Mouse (Mus musculus) forebrain, embryonic 16.5 days (tissue): Measurements from ENCODE around the gene Ddx23. TPM values are rescaled to one million over a fixed set of nuclear protein-coding genes. Genes with fewer than 3 reads are reported as not detected.

ENCODE experiments used
- ATAC-seq: fragments of 200-750 bp; cut with Nextera tagmentation; 2 replicates; pipeline ENCODE4 v1.8.0; 2017; ENCODE audit warnings: mild to moderate bottlenecking, moderate library complexity
- H3K27ac ChIP-seq: fragments of 300-500 bp; sonication (generic); 2 replicates; pipeline ENCODE4 v1.5.1; 2014; ENCODE audit warnings: low read length, control low read depth
- H3K27me3 ChIP-seq: fragments of 300-500 bp; sonication (generic); replicated peaks from 2 replicates; pipeline ENCODE4 v1.6.1; 2014; ENCODE audit warnings: low read length; ENCODE audit not compliant: control insufficient read depth, insufficient read depth
- H3K36me3 ChIP-seq: fragments of 300-500 bp; sonication (generic); 2 replicates; pipeline ENCODE4 v1.6.1; 2014; ENCODE audit not compliant: control insufficient read depth, insufficient read depth
- H3K4me1 ChIP-seq: fragments of 300-500 bp; sonication (generic); replicated peaks from 2 replicates; pipeline ENCODE4 v1.6.1; 2014; ENCODE audit warnings: low read length; ENCODE audit not compliant: control insufficient read depth, insufficient read depth
- H3K4me2 ChIP-seq: fragments of 300-500 bp; sonication (generic); 2 replicates; pipeline ENCODE4 v1.6.1; 2014; ENCODE audit warnings: mild to moderate bottlenecking, low read length, control low read depth
- H3K4me3 ChIP-seq: fragments of 300-500 bp; sonication (generic); replicated peaks from 2 replicates; pipeline ENCODE4 v1.5.1; 2014; ENCODE audit warnings: mild to moderate bottlenecking, low read length, control low read depth
- H3K9ac ChIP-seq: fragments of 300-500 bp; sonication (generic); replicated peaks from 2 replicates; pipeline ENCODE4 v1.6.1; 2014; ENCODE audit warnings: low read depth, low read length, control low read depth
- H3K9me3 ChIP-seq: fragments of 300-500 bp; sonication (generic); 2 replicates; pipeline ENCODE4 v1.6.1; 2016; ENCODE audit warnings: low read length; ENCODE audit not compliant: control insufficient read depth
- WGBS: fragments of 180-500 bp; shearing (Covaris S2); extraction: QIAGEN DNeasy Blood & Tissue Kit; methylation state at CpG from one replicate; pipeline ENCODE4 v1.1.7; 2014; 5-methylcytosine and 5-hydroxymethylcytosine counted together
- polyA plus RNA-seq: library from polyadenylated mRNA; unstranded; fragments of >200 nt; fragmentation: Nextera tagmentation; extraction: Ambion mirVana; gene quantifications from 2 replicates; pipeline ENCODE4 v1.2.1, GENCODE M21; 2015

Gene Ddx23
- polyA plus RNA-seq, 1 experiment from 2014 or later, result 25.5 TPM

GRCm38 (mm10) chr15:98656982-98657751 is 5.5 kb downstream of the Ddx23 start:
- Histone ChIP-seq H3K27ac (no peak overlapping the region), H3K4me1 (peaks cover 14% of the 10 kb centered on the region; the same call in 1 of the 2 replicates), H3K9ac (no peak overlapping the region), H3K27me3 (no peaks in the 10 kb centered on the region), H3K9me3 (no peaks in the 10 kb centered on the region), H3K4me2 (no peak overlapping the region), H3K36me3 (peaks cover 38% of the 10 kb centered on the region), H3K4me3 (no peak overlapping the region)
- no peak for ATAC-seq
- WGBS, result 84% methylated on average over 15 of the region's 15 CpGs

- Histone ChIP-seq H3K4me3 (no peak overlapping the region), H3K27me3 (no peaks in the 10 kb centered on the region), H3K4me1 (no peaks in the 10 kb centered on the region), H3K4me2 (no peak overlapping the region), H3K27ac (no peak overlapping the region), H3K9ac (no peak overlapping the region), H3K36me3 (peaks cover 55% of the 10 kb centered on the region), H3K9me3 (no peaks in the 10 kb centered on the region)
- no peak for ATAC-seq
- 96% methylated on average over 8 of the region's 8 CpGs for WGBS
Observed at GRCm38 (mm10) chr15:98652174-98652573, 10.5 kb downstream of the Ddx23 start.

GRCm38 (mm10) chr15:98651431-98651830 is 11.3 kb downstream of the Ddx23 start:
- Histone ChIP-seq H3K9ac (no peak overlapping the region), H3K4me1 (no peaks in the 10 kb centered on the region), H3K36me3 (peaks cover 56% of the 10 kb centered on the region), H3K4me2 (no peak overlapping the region), H3K27ac (no peak overlapping the region), H3K27me3 (no peaks in the 10 kb centered on the region), H3K4me3 (no peak overlapping the region), H3K9me3 (no peaks in the 10 kb centered on the region)
- no peak for ATAC-seq
- 88% methylated on average over 15 of the region's 15 CpGs for WGBS

GRCm38 (mm10) chr15:98648071-98648470 is 14.6 kb downstream of the Ddx23 start:
- no peak overlapping the region for H3K4me3 ChIP-seq
- no peak for ATAC-seq
- H3K36me3 ChIP-seq, result peaks cover 61% of the 10 kb centered on the region
- WGBS, result 70% methylated on average over 3 of the region's 3 CpGs
- H3K9ac ChIP-seq, result no peak overlapping the region
- no peaks in the 10 kb centered on the region for H3K9me3 ChIP-seq
- no peak overlapping the region for H3K4me2 ChIP-seq
- H3K27ac ChIP-seq, result no peak overlapping the region
- no peaks in the 10 kb centered on the region for H3K4me1 ChIP-seq
- no peaks in the 10 kb centered on the region for H3K27me3 ChIP-seq

- Histone ChIP-seq H3K27me3 (no peaks in the 10 kb centered on the region), H3K9ac (no peak overlapping the region), H3K9me3 (no peaks in the 10 kb centered on the region), H3K4me2 (no peak overlapping the region), H3K4me1 (no peaks in the 10 kb centered on the region), H3K36me3 (peaks cover 61% of the 10 kb centered on the region), H3K4me3 (no peak overlapping the region), H3K27ac (no peak overlapping the region)
- 90% methylated on average over 10 of the region's 10 CpGs for WGBS
- ATAC-seq, result no peak
Observed at GRCm38 (mm10) chr15:98647308-98647707, 15.4 kb downstream of the Ddx23 start.

GRCm38 (mm10) chr15:98646737-98647136 is 16.0 kb downstream of the Ddx23 start:
- Histone ChIP-seq H3K4me3 (no peak overlapping the region), H3K4me1 (no peaks in the 10 kb centered on the region), H3K36me3 (peaks cover 60% of the 10 kb centered on the region), H3K9ac (no peak overlapping the region), H3K27me3 (no peaks in the 10 kb centered on the region), H3K4me2 (no peak overlapping the region), H3K27ac (no peak overlapping the region), H3K9me3 (no peaks in the 10 kb centered on the region)
- WGBS, result 73% methylated on average over 8 of the region's 8 CpGs
- ATAC-seq, result peak; percentile 9; the same call in 1 of the 2 replicates

- Histone ChIP-seq H3K4me1 (no peaks in the 10 kb centered on the region), H3K4me2 (no peak overlapping the region), H3K4me3 (no peak overlapping the region), H3K36me3 (peaks cover 60% of the 10 kb centered on the region), H3K27ac (no peak overlapping the region), H3K9ac (no peak overlapping the region), H3K27me3 (no peaks in the 10 kb centered on the region), H3K9me3 (no peaks in the 10 kb centered on the region)
- ATAC-seq, result no peak; the same call in none of the 2 replicates
- WGBS, result 90% methylated on average over 24 of the region's 24 CpGs
Observed at GRCm38 (mm10) chr15:98645057-98646026, 17.4 kb downstream of the Ddx23 start.

- Histone ChIP-seq H3K27ac (no peak overlapping the region), H3K9me3 (no peaks in the 10 kb centered on the region), H3K4me3 (no peak overlapping the region), H3K9ac (no peak overlapping the region), H3K27me3 (no peaks in the 10 kb centered on the region), H3K4me2 (no peak overlapping the region), H3K36me3 (peaks cover 55% of the 10 kb centered on the region), H3K4me1 (no peaks in the 10 kb centered on the region)
- 88% methylated on average over 12 of the region's 12 CpGs for WGBS
- ATAC-seq, result no peak
Observed at GRCm38 (mm10) chr15:98644406-98644805, 18.3 kb downstream of the Ddx23 start.

- no peak overlapping the region for H3K4me3 ChIP-seq
- H3K4me2 ChIP-seq, result no peak overlapping the region
- peaks cover 34% of the 10 kb centered on the region for H3K36me3 ChIP-seq
- no peaks in the 10 kb centered on the region for H3K27me3 ChIP-seq
- ATAC-seq, result no peak
- peaks cover 24% of the 10 kb centered on the region for H3K4me1 ChIP-seq
- 24% methylated on average over 8 of the region's 8 CpGs for WGBS
- H3K9ac ChIP-seq, result no peak overlapping the region
- no peak overlapping the region for H3K27ac ChIP-seq
- H3K9me3 ChIP-seq, result no peaks in the 10 kb centered on the region
Observed at GRCm38 (mm10) chr15:98640157-98640556, 22.5 kb downstream of the Ddx23 start.
